Comparison of ENCODE assay signal across 16 mouse cellular contexts in the genomic region with DNA sequence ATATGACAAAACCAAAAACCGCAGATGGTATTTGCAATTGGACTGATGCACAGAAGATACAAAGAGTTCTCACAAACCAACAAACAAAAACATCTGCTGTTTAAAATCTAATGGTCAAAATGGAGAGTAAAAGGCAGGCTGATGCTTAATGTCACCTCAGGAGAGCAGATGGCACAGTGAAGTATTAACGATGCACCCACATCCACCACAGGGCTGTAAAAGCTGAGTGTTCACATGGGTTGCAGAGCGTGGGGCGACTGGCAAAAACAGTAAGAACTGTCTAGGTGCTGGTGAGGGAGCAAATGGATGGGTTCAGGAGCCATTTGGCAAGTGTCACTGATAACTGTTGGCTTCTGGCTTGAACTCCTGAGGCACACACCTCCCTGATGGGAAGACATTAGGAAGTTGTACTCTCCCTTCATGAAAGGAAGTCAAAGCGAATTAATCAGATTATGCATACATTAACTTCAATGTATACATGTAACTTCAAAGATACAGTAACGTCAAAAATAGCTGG. TPM values are rescaled to one million over a fixed set of nuclear protein-coding genes. Genes with fewer than 3 reads are reported as not detected.
A peak's percentile ranks its signal among the peaks of the same experiment; 100 is the strongest.
DNase-seq lines count a peak whose midpoint lies in the region; ATAC-seq and TF ChIP-seq lines count a peak whose summit lies in the region.
"Had no signal": no experiment of that assay in that cellular context is flagged by ENCODE, and none has a peak within 500 bp of the region (broad histone marks: within the 10 kb centered on the region; RNA-seq: fewer than 3 reads in every experiment).

No protein-coding gene starts in this region.

- H3K4me2 ChIP-seq in forebrain, embryonic 13.5 days, result peak overlapping the region; percentile 54
- H3K4me2 ChIP-seq in forebrain, postnatal 0 days (ENCODE audit: low read depth), result no peak overlapping the region
- H3K4me2 ChIP-seq in hindbrain, embryonic 14.5 days (replicated peaks), result peak overlapping the region; percentile 76; the same call in 1 of the 2 replicates
- peak overlapping the region; percentile 80 for H3K4me2 ChIP-seq in liver, embryonic 14.5 days (ENCODE audit: low read depth)

- H3K9ac ChIP-seq in forebrain, embryonic 13.5 days, result no peak overlapping the region
- no peak overlapping the region for H3K9ac ChIP-seq in forebrain, postnatal 0 days
- no peak overlapping the region for H3K9ac ChIP-seq in hindbrain, embryonic 14.5 days
- no peak overlapping the region for H3K9ac ChIP-seq in liver, embryonic 14.5 days (replicated peaks)
- H3K9ac ChIP-seq: limb, embryonic 13.5 days had no signal

- no peaks in the 10 kb centered on the region for H3K27me3 ChIP-seq in forebrain, embryonic 13.5 days
- H3K27me3 ChIP-seq in forebrain, postnatal 0 days (ENCODE audit: insufficient read depth, low read length), result no peaks in the 10 kb centered on the region
- no peaks in the 10 kb centered on the region for H3K27me3 ChIP-seq in hindbrain, embryonic 14.5 days (ENCODE audit: control insufficient read depth, insufficient read depth, low read length)
- no peaks in the 10 kb centered on the region for H3K27me3 ChIP-seq in liver, embryonic 14.5 days (ENCODE audit: control insufficient read depth, insufficient read depth, low read length)

- no peak overlapping the region for H3K27ac ChIP-seq in forebrain, embryonic 13.5 days
- H3K27ac ChIP-seq in forebrain, postnatal 0 days (ENCODE audit: low read depth, low read length), result no peak overlapping the region
- H3K27ac ChIP-seq in left cerebral cortex, adult 2 months, result no peak overlapping the region
- no peak overlapping the region for H3K27ac ChIP-seq in hindbrain, embryonic 14.5 days
- no peak overlapping the region for H3K27ac ChIP-seq in liver, embryonic 14.5 days
- H3K27ac ChIP-seq: heart, embryonic 10.5 days; limb, embryonic 13.5 days had no signal

- peaks cover 35% of the 10 kb centered on the region for H3K4me1 ChIP-seq in forebrain, embryonic 13.5 days
- H3K4me1 ChIP-seq in forebrain, postnatal 0 days (ENCODE audit: insufficient read depth), result peaks cover 18% of the 10 kb centered on the region
- H3K4me1 ChIP-seq in hindbrain, embryonic 14.5 days (replicated peaks; ENCODE audit: control insufficient read depth, insufficient read depth, low read length), result peaks cover 41% of the 10 kb centered on the region
- peaks cover 9 to 12% of the 10 kb centered on the region in 2 experiments for H3K4me1 ChIP-seq in liver, embryonic 14.5 days (replicated peaks; ENCODE audit: control insufficient read depth in 2 of 2, insufficient read depth in 2 of 2, low read length in 1 of 2)

- no peak for TF ChIP-seq EP300 in liver, embryonic 14.5 days (IDR thresholded peaks at IDR 0.05; ENCODE audit: low read depth)

- H3K9me3 ChIP-seq in forebrain, embryonic 13.5 days (replicated peaks), result no peaks in the 10 kb centered on the region
- H3K9me3 ChIP-seq in forebrain, postnatal 0 days (ENCODE audit: low read length), result no peaks in the 10 kb centered on the region
- no peaks in the 10 kb centered on the region for H3K9me3 ChIP-seq in hindbrain, embryonic 14.5 days (ENCODE audit: control insufficient read depth, low read length)
- H3K9me3 ChIP-seq in liver, embryonic 14.5 days (ENCODE audit: control insufficient read depth, low read length), result no peaks in the 10 kb centered on the region
- H3K9me3 ChIP-seq: heart, embryonic 10.5 days; limb, embryonic 13.5 days had no signal

- TF ChIP-seq CTCF in forebrain, postnatal 0 days (IDR thresholded peaks at IDR 0.05; ENCODE audit: low read depth), result no peak
- TF ChIP-seq CTCF in left cerebral cortex, adult 2 months (IDR thresholded peaks at IDR 0.05), result no peak
- TF ChIP-seq CTCF in liver, embryonic 14.5 days (IDR thresholded peaks at IDR 0.05; ENCODE audit: low read depth), result no peak

- ATAC-seq in forebrain, embryonic 13.5 days, result no peak
- no peak for ATAC-seq in forebrain, postnatal 0 days
- no peak for ATAC-seq in hindbrain, embryonic 14.5 days (ENCODE audit: low FRiP score)
- no peak for ATAC-seq in liver, embryonic 14.5 days (ENCODE audit: insufficient read depth)
- ATAC-seq: lung, postnatal 0 days had no signal

- no peaks in the 10 kb centered on the region for H3K36me3 ChIP-seq in forebrain, embryonic 13.5 days (ENCODE audit: poor library complexity, severe bottlenecking)
- H3K36me3 ChIP-seq in forebrain, postnatal 0 days (ENCODE audit: insufficient read depth), result no peaks in the 10 kb centered on the region
- H3K36me3 ChIP-seq in hindbrain, embryonic 14.5 days (replicated peaks; ENCODE audit: control insufficient read depth, insufficient read depth), result no peaks in the 10 kb centered on the region; the same call in 1 of the 2 replicates
- no peaks in the 10 kb centered on the region for H3K36me3 ChIP-seq in liver, embryonic 14.5 days (replicated peaks; ENCODE audit: control insufficient read depth, insufficient read depth, low read depth)
- H3K36me3 ChIP-seq: heart, embryonic 10.5 days had no signal

- intact Hi-C loops in left cerebral cortex, adult 2 months (cut with DNase I), result loop anchor here (5.0 kb wide), 1 partner anchor 92 kb away; no protein-coding TSS in a partner anchor

- H3K4me3 ChIP-seq in forebrain, embryonic 13.5 days, result no peak overlapping the region
- H3K4me3 ChIP-seq in forebrain, postnatal 0 days (ENCODE audit: low read depth, low read length), result no peak overlapping the region
- H3K4me3 ChIP-seq in left cerebral cortex, adult 2 months, result peak overlapping the region; percentile 83
- no peak overlapping the region for H3K4me3 ChIP-seq in hindbrain, embryonic 14.5 days (replicated peaks; ENCODE audit: low read length)
- H3K4me3 ChIP-seq in liver, embryonic 14.5 days (ENCODE audit: insufficient read depth in 1 of 2, low read depth in 2 of 2, low read length in 2 of 2), result peak overlapping the region in 1 of 2 experiments; percentile 10; a peak in 2 of 4 replicates
- H3K4me3 ChIP-seq: heart, embryonic 10.5 days; limb, embryonic 13.5 days had no signal

- 85% methylated on average over 6 of the region's 6 CpGs for WGBS in forebrain, embryonic 13.5 days
- 83% methylated on average over 6 of the region's 6 CpGs for WGBS in forebrain, postnatal 0 days
- WGBS in hindbrain, embryonic 14.5 days, result 89% methylated on average over 6 of the region's 6 CpGs
- WGBS in liver, embryonic 14.5 days (ENCODE audit: insufficient replicate concordance), result 74% methylated on average over 6 of the region's 6 CpGs

- no peak for DNase-seq in forebrain, postnatal 0 days
- no peak for DNase-seq in left cerebral cortex, adult 2 months (ENCODE audit: extremely low spot score in 1 of 2, low spot score in 2 of 2)
- no peak for DNase-seq in left cerebral cortex, adult 11 months (ENCODE audit: low spot score)
- DNase-seq in hindbrain, embryonic 14.5 days (ENCODE audit: low spot score), result no peak
- no peak for DNase-seq in liver, embryonic 14.5 days (ENCODE audit: low read depth in 3 of 3, low spot score in 3 of 3)
- DNase-seq in adrenal gland, postnatal 25 days, result no peak
- DNase-seq in urinary bladder, postnatal 36 days (ENCODE audit: low spot score in 2 of 2), result no peak
- DNase-seq: embryo, embryonic 11 days; heart, postnatal 14 days; kidney, adult 9 months; kidney, postnatal 36 days; thymus, postnatal 36 days had no signal

RNA-seq across cellular contexts. Expression of gene Nsmce3, which starts 3.2 kb away (rescaled TPM):
- 10.1 and 10.6 TPM in 2 replicates for polyA plus RNA-seq in forebrain, embryonic 13.5 days (2015; fragmentation: Nextera tagmentation; extraction: Ambion mirVana)
- total RNA-seq in forebrain, postnatal 0 days (2014; rRNA removed), result 16.2 and 20.5 TPM in 2 replicates
- polyA plus RNA-seq in forebrain, postnatal 0 days (2015; fragmentation: Nextera tagmentation; extraction: Ambion mirVana), result 8.2 and 10.2 TPM in 2 replicates
- 10 to 100 TPM; 12.2 to 13.1 TPM for total RNA-seq in left cerebral cortex, adult 2 months (2021)
- polyA plus RNA-seq in hindbrain, embryonic 14.5 days (2014; fragmentation: Nextera tagmentation; extraction: Ambion mirVana), result 11.7 and 12.2 TPM in 2 replicates
- polyA plus RNA-seq in liver, embryonic 14.5 days (2012; rRNA removed), result 2.6 and 3.0 TPM in 2 replicates
- 5.1 and 5.3 TPM in 2 replicates for polyA plus RNA-seq in liver, embryonic 14.5 days (2014; fragmentation: Nextera tagmentation; extraction: Ambion mirVana)
- 7.1 and 8.7 TPM in 2 replicates for total RNA-seq in adrenal gland, postnatal 25 days (2021)
